Mouse (Mus musculus) midbrain, embryonic 12.5 days (tissue): ENCODE results near the gene Galntl6. TPM values are rescaled to one million over a fixed set of nuclear protein-coding genes. Genes with fewer than 3 reads are reported as not detected.

ENCODE experiments used
- ATAC-seq: fragments of 200-750 bp; cut with Nextera tagmentation; 2 replicates; pipeline ENCODE4 v1.8.0; 2017; ENCODE audit warnings: low read depth, moderate TSS enrichment, moderate library complexity; ENCODE audit not compliant: low FRiP score
- H3K27ac ChIP-seq: fragments of 300-500 bp; sonication (generic); replicated peaks from 2 replicates; pipeline ENCODE4 v1.5.1; 2016; ENCODE audit warnings: mild to moderate bottlenecking
- H3K27me3 ChIP-seq: fragments of 300-500 bp; sonication (generic); 2 replicates; pipeline ENCODE4 v1.6.1; 2016; ENCODE audit warnings: mild to moderate bottlenecking
- H3K36me3 ChIP-seq: fragments of 300-500 bp; sonication (generic); 2 replicates; pipeline ENCODE4 v1.6.1; 2016
- H3K4me1 ChIP-seq: fragments of 300-500 bp; sonication (generic); 2 replicates; pipeline ENCODE4 v1.6.1; 2016
- H3K4me2 ChIP-seq: fragments of 300-500 bp; sonication (generic); replicated peaks from 2 replicates; pipeline ENCODE4 v1.6.1; 2016; ENCODE audit warnings: mild to moderate bottlenecking, moderate library complexity
- H3K4me3 ChIP-seq: fragments of 300-500 bp; sonication (generic); 2 replicates; pipeline ENCODE4 v1.5.1; 2016; ENCODE audit warnings: mild to moderate bottlenecking
- H3K9ac ChIP-seq: fragments of 300-500 bp; sonication (generic); replicated peaks from 2 replicates; pipeline ENCODE4 v1.6.1; 2016; ENCODE audit warnings: mild to moderate bottlenecking, moderate library complexity
- H3K9me3 ChIP-seq: fragments of 300-500 bp; sonication (generic); 2 replicates; pipeline ENCODE4 v1.6.1; 2016; ENCODE audit warnings: mild to moderate bottlenecking
- WGBS: fragments of 180-500 bp; shearing (Covaris S2); methylation state at CpG from one replicate; pipeline ENCODE4 v1.1.7; 2016; 5-methylcytosine and 5-hydroxymethylcytosine counted together
- polyA plus RNA-seq: library from polyadenylated mRNA; unstranded; fragments of >200 nt; fragmentation: Nextera tagmentation; extraction: Ambion mirVana; gene quantifications from 2 replicates; pipeline ENCODE4 v1.2.1, GENCODE M21; 2016

The Galntl6 gene
- polyA plus RNA-seq, 1 experiment from 2014 or later = 2.7 TPM

- Histone ChIP-seq H3K4me1 (no peaks in the 10 kb centered on the region), H3K9me3 (no peaks in the 10 kb centered on the region), H3K9ac (no peak overlapping the region), H3K4me2 (no peak overlapping the region), H3K27me3 (peaks cover 5% of the 10 kb centered on the region; the same call in 1 of the 2 replicates), H3K4me3 (no peak overlapping the region), H3K36me3 (no peaks in the 10 kb centered on the region), H3K27ac (no peak overlapping the region)
- no peak for ATAC-seq
- WGBS = 67% methylated on average over 2 of the region's 2 CpGs
Measured at GRCm38 (mm10) chr8:57941113-57941512, 971.3 kb downstream of the Galntl6 start.

- H3K27me3 ChIP-seq = peaks cover 5% of the 10 kb centered on the region; the same call in 1 of the 2 replicates
- H3K4me1 ChIP-seq = no peaks in the 10 kb centered on the region
- H3K36me3 ChIP-seq = no peaks in the 10 kb centered on the region
- H3K9ac ChIP-seq = no peak overlapping the region
- 74% methylated on average over 5 of the region's 5 CpGs for WGBS
- H3K9me3 ChIP-seq = no peaks in the 10 kb centered on the region
- H3K4me3 ChIP-seq = no peak overlapping the region
- H3K4me2 ChIP-seq = no peak overlapping the region
- H3K27ac ChIP-seq = no peak overlapping the region
- ATAC-seq = no peak
Measured at GRCm38 (mm10) chr8:57939856-57940420, 972.5 kb downstream of the Galntl6 start.

GRCm38 (mm10) chr8:57939177-57939855 is 973.1 kb downstream of the Galntl6 start:
- no peak overlapping the region for H3K27ac ChIP-seq
- WGBS = 23% methylated on average over 8 of the region's 8 CpGs
- no peaks in the 10 kb centered on the region for H3K4me1 ChIP-seq
- H3K36me3 ChIP-seq = no peaks in the 10 kb centered on the region
- no peaks in the 10 kb centered on the region for H3K9me3 ChIP-seq
- H3K9ac ChIP-seq = no peak overlapping the region
- no peak overlapping the region for H3K4me3 ChIP-seq
- H3K27me3 ChIP-seq = peaks cover 5% of the 10 kb centered on the region; the same call in 1 of the 2 replicates
- no peak overlapping the region for H3K4me2 ChIP-seq
- ATAC-seq = peak; percentile 64

- no peak overlapping the region for H3K27ac ChIP-seq
- no peak overlapping the region for H3K9ac ChIP-seq
- no peak overlapping the region for H3K4me2 ChIP-seq
- H3K4me3 ChIP-seq = no peak overlapping the region
- WGBS = 80% methylated on average over 6 of the region's 6 CpGs
- H3K27me3 ChIP-seq = peaks cover 15% of the 10 kb centered on the region
- no peaks in the 10 kb centered on the region for H3K9me3 ChIP-seq
- peaks cover 14% of the 10 kb centered on the region for H3K4me1 ChIP-seq
- H3K36me3 ChIP-seq = no peaks in the 10 kb centered on the region
- no peak for ATAC-seq
Measured at GRCm38 (mm10) chr8:57927074-57927473, 985.4 kb downstream of the Galntl6 start.

- 27% methylated on average over 6 of the region's 6 CpGs for WGBS
- ATAC-seq = no peak
Measured at GRCm38 (mm10) chr8:57923556-57923955, 988.9 kb downstream of the Galntl6 start.

GRCm38 (mm10) chr8:57923130-57923529 is 989.3 kb downstream of the Galntl6 start:
- Histone ChIP-seq H3K9me3 (no peaks in the 10 kb centered on the region), H3K4me2 (no peak overlapping the region), H3K9ac (no peak overlapping the region), H3K36me3 (no peaks in the 10 kb centered on the region), H3K4me1 (peaks cover 20% of the 10 kb centered on the region), H3K27ac (peak overlapping the region; percentile 32; the same call in 1 of the 2 replicates), H3K4me3 (no peak overlapping the region), H3K27me3 (peaks cover 12% of the 10 kb centered on the region)
- WGBS = 35% methylated on average over 6 of the region's 6 CpGs
- ATAC-seq = no peak

More at GRCm38 (mm10) chr8:57923556-57923955, 988.9 kb downstream of the Galntl6 start:
- no peak overlapping the region for H3K4me3 ChIP-seq
- H3K4me1 ChIP-seq = peaks cover 19% of the 10 kb centered on the region
- peaks cover 15% of the 10 kb centered on the region for H3K27me3 ChIP-seq
- H3K9ac ChIP-seq = no peak overlapping the region
- H3K4me2 ChIP-seq = no peak overlapping the region
- no peaks in the 10 kb centered on the region for H3K36me3 ChIP-seq
- H3K27ac ChIP-seq = no peak overlapping the region
- no peaks in the 10 kb centered on the region for H3K9me3 ChIP-seq

- Histone ChIP-seq H3K4me2 (no peak overlapping the region), H3K4me3 (no peak overlapping the region), H3K9ac (no peak overlapping the region), H3K36me3 (no peaks in the 10 kb centered on the region), H3K4me1 (peaks cover 20% of the 10 kb centered on the region), H3K9me3 (no peaks in the 10 kb centered on the region), H3K27me3 (peaks cover 8% of the 10 kb centered on the region), H3K27ac (peak overlapping the region; percentile 44)
- 37% methylated on average over 6 of the region's 6 CpGs for WGBS
- 0 out of 2 replicates have a peak, but pooled peaks have one; percentile 16 for ATAC-seq
Measured at GRCm38 (mm10) chr8:57922214-57923070, 990.0 kb downstream of the Galntl6 start.

GRCm38 (mm10) chr8:57920326-57920903 is 992.0 kb downstream of the Galntl6 start:
- H3K4me2 ChIP-seq = no peak overlapping the region
- H3K36me3 ChIP-seq = no peaks in the 10 kb centered on the region
- peaks cover 20% of the 10 kb centered on the region for H3K4me1 ChIP-seq
- no peak overlapping the region for H3K9ac ChIP-seq
- peaks cover 25% of the 10 kb centered on the region for H3K27me3 ChIP-seq
- no peak overlapping the region for H3K4me3 ChIP-seq
- 64% methylated on average over 3 of the region's 3 CpGs for WGBS
- no peak overlapping the region for H3K27ac ChIP-seq
- no peaks in the 10 kb centered on the region for H3K9me3 ChIP-seq
- ATAC-seq = no peak

GRCm38 (mm10) chr8:57918720-57919640 is 993.5 kb downstream of the Galntl6 start:
- peak overlapping the region; percentile 19 for H3K4me2 ChIP-seq
- whole genome bisulfite sequencing = 29% methylated on average over 9 of the region's 9 CpGs
- H3K4me1 ChIP-seq = peaks cover 20% of the 10 kb centered on the region

GRCm38 (mm10) chr8:57893360-57893759 is 1019.1 kb downstream of the Galntl6 start:
- ATAC-seq = no peak
- 89% methylated on average over 5 of the region's 5 CpGs for WGBS

More at GRCm38 (mm10) chr8:57918720-57919640, 993.5 kb downstream of the Galntl6 start:
- Histone ChIP-seq H3K36me3 (no peaks in the 10 kb centered on the region), H3K9ac (no peak overlapping the region), H3K4me3 (no peak overlapping the region), H3K9me3 (no peaks in the 10 kb centered on the region), H3K27me3 (peaks cover 21% of the 10 kb centered on the region), H3K27ac (peak overlapping the region; percentile 56)
- ATAC-seq = peak; percentile 90

GRCm38 (mm10) chr8:57892115-57892514 is 1020.3 kb downstream of the Galntl6 start:
- Histone ChIP-seq H3K36me3 (no peaks in the 10 kb centered on the region), H3K27me3 (no peaks in the 10 kb centered on the region; the same call in 1 of the 2 replicates), H3K4me1 (no peaks in the 10 kb centered on the region), H3K27ac (no peak overlapping the region), H3K4me3 (no peak overlapping the region), H3K9me3 (no peaks in the 10 kb centered on the region), H3K9ac (no peak overlapping the region), H3K4me2 (no peak overlapping the region)
- 84% methylated on average over 5 of the region's 5 CpGs for WGBS
- no peak for ATAC-seq

More at GRCm38 (mm10) chr8:57893360-57893759, 1019.1 kb downstream of the Galntl6 start:
- Histone ChIP-seq H3K9me3 (no peaks in the 10 kb centered on the region), H3K4me3 (no peak overlapping the region), H3K4me1 (no peaks in the 10 kb centered on the region), H3K9ac (no peak overlapping the region), H3K27ac (no peak overlapping the region), H3K27me3 (no peaks in the 10 kb centered on the region; the same call in 1 of the 2 replicates), H3K36me3 (no peaks in the 10 kb centered on the region), H3K4me2 (no peak overlapping the region)
